Mouse (Mus musculus) neural tube, embryonic 10.5 days (tissue): ENCODE measurements around the gene Dhx9.
"Not testable (repeated sequence)": the region's sequence is repeated elsewhere in the genome, so short reads cannot be mapped to it uniquely, and the experiment has no call there.

Experiments
- DNase-seq: peaks from one replicate; pipeline ENCODE4 v3.0.0-alpha.2; 2017; ENCODE audit warnings: low spot score; ENCODE audit errors: extremely low spot score

Gene Dhx9

GRCm38 (mm10) chr1:153487500-153487879 lies at the start of gene Dhx9:
Gene Dhx9 (minus strand): TSS chr1:153487660.
- peak; percentile 98 for DNase-seq

- no peak for DNase-seq
These were observed 48.2 kb upstream of the Dhx9 start for GRCm38 (mm10) chr1:153535611-153536010.

- not testable (repeated sequence) for DNase-seq
These were observed 45.4 kb upstream of the Dhx9 start for GRCm38 (mm10) chr1:153532896-153533295.

DNA sequence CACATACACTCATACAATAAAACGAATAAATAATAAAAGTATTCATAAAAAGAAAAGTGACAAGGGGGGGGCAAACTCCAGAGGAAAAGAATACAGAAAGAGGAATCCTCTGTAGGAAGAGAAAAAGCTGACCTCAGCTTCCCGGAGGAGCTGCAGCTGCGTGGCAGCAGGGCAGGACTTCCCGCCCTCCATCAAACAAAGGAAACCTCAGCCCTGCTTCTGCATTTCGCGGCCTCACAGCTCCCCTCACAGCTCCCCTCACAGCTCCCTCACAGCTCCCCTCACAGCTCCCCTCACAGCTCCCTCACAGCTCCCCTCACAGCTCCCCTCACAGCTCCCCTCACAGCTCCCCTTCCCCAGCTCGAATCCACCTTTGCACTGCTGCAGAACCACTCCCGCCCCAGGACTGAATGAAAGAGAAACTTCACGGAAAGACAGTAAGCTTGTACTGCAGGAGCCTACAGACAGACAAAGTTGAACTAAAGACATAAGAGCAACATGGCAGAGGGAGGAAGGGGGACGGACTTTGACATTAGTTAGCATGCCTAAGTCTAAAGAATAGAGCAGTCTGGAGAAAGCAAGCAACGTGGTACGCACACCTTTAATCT lies 44.9 kb upstream of the Dhx9 start:
- peak; percentile 52 for DNase-seq

DNA sequence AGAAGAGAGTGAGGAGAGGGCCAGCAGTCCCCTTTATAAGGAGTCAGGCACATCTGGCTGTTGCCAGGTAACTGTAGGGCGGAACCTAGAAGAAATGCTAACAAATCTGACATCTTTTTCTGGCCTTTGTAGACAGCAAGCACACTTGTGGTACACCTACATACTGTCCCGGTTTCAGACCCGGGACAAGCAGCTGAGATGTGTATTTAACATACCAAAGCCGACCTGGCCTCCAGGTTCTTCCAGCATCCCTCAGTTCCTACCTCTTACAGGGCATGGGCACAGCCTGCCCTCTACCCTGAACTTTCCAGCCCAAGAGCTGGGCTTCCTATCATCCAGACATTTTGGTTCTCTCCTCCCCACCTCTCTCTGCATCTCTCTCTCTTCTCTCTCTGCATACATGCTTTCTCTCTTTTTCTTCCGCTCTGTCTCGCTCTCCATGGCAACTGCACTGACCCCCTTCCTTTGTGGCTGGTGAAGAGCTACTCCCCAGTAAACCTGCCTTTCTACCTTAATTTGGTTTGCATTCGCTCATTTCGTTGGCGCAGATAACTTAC lies 44.3 kb upstream of the Dhx9 start:
- DNase-seq = peak; percentile 62

GRCm38 (mm10) chr1:153522116-153522515 lies 34.7 kb upstream of the Dhx9 start:
- no peak for DNase-seq

- no peak for DNase-seq
These were observed 27.9 kb upstream of the Dhx9 start for GRCm38 (mm10) chr1:153515368-153515767.

GRCm38 (mm10) chr1:153510330-153511009 lies 23.0 kb upstream of the Dhx9 start:
- DNase-seq = no peak

- DNase-seq = not testable (repeated sequence)
These were observed 22.1 kb upstream of the Dhx9 start for GRCm38 (mm10) chr1:153509569-153509968.

- DNase-seq = no peak
These were observed 21.6 kb upstream of the Dhx9 start for GRCm38 (mm10) chr1:153509012-153509411.

DNA sequence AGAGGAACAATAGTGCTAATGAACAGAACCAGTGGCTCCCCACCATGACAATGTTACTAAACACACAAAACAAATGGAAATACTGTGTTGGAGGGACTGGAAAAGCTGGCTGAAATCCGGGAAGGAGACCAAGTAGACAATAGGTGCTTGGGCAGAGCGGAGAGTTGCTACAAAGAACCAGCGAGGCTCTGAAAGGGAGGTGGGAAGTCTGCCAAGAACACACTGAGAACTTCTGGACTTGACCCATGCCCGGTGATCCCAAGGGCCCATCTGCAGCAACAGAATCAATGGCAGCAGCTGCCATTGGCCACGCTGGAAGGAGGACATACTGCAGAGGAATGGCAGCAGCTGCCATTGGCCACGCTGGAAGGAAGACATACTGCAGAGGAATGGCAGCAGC lies 18.8 kb upstream of the Dhx9 start:
- no peak for DNase-seq

DNA sequence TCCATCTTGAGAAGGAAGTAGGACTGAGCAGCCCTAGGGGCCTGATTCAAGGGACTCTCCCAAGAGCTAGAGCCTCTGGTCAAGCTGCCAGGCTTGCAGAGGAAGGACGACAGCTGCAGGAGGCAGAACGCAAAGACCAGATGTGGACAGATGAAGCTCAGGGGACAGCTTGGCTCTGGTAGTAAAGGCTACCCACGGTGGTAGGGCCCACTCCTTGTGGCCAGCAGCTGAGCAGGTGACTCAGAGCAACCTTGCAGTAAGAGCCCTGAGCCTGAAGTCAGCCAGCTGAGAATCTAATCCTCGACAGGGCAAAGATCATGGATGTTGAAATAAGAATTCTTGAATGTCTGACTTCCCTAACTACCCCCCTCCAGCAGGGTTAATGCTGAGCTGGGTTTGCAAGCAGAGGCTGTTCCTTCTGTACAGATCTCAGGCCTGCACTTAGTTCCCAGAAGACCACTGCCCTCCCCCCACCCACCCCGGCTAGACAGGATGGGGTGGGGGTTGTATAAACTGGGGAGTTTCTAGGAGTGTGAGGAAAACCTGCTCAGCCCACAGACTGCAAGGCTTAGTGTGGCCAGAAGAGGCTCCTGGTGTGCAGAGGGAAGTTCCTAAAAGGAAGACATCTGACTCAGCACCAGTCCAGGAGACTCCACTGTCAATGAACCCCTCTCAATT lies 14.3 kb upstream of the Dhx9 start:
- no peak for DNase-seq

DNA sequence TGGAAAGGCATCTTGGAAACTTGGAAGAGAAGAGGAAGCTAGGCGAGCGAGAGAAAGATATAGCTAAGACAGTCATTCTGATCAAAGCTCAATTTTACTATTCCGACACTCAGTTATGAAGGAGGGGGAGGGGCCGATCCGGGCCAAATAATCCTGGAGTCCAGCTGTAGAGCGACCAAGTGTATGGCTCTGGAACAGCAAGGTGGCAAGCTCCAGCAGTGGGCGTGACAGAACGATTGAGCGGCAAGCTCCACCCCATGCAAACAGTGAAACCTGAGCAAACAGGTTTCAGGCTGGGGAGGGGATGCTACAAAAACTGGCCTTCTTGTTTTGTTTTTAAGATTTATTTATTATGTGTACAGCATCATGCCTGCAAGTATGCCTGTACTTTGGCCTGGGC lies 12.6 kb upstream of the Dhx9 start:
- no peak for DNase-seq

DNA sequence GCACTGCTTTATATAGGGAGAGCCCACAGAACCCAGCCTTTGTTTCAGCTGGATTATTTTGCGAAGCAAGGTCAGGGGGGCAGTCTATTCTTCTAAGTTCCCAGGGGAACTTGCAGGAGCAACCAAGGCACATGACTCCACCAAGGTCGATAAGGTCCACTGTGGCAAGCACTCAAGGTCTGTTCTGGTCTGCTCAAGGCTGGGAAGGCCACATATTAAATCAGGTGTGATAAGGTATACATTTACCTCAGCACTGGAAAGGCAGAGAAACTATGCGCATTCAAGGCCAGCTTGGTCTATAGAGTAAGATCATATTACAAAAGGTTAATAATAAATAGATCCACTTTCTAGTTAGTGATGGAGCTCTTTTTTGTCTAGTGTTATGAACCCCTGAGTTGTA lies 8.6 kb upstream of the Dhx9 start:
- no peak for DNase-seq

GRCm38 (mm10) chr1:153493931-153494330 lies 6.5 kb upstream of the Dhx9 start:
- no peak for DNase-seq

DNA sequence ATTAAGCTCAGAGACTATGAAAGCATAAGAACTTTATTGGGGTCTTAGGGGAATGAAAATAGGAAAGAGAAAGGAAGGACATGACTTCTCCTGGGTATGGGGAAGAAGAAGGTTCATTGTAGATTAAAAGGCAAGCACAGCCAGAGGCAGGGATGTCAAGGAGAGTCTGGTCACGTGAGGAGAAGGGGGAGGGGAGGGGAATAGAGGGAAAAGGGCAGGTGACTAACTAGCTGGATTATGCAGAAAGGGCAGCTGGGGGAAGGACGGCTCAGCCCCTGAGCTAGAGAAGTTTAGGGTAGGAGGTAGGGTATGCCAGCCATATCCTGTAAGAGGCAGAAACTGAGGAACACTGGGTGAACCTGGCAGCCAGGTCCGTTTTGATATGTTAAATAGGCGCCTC lies 5.9 kb upstream of the Dhx9 start:
- DNase-seq = no peak

DNA sequence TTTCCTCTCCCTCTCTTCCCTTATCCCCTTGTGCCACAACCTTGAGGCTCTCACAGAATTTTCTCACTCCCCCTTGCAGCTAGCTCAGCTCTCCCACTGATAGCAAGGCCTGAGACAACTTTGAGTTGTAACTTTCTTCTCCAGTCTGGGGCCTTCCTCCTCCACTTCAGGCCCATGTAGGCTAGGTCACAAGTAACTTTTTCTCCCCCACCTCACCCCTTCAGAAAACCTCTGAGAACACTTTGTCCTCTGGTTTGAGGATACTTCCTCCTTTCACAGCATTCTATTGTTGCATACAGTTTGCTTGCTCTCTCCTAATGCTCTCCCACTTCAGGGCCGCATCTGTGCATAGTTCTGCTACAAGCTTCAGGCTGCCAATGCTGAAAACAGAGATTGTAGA lies 4.4 kb upstream of the Dhx9 start:
- DNase-seq = no peak

- DNase-seq = no peak
These were observed 3.9 kb upstream of the Dhx9 start for GRCm38 (mm10) chr1:153491345-153491744.

DNA sequence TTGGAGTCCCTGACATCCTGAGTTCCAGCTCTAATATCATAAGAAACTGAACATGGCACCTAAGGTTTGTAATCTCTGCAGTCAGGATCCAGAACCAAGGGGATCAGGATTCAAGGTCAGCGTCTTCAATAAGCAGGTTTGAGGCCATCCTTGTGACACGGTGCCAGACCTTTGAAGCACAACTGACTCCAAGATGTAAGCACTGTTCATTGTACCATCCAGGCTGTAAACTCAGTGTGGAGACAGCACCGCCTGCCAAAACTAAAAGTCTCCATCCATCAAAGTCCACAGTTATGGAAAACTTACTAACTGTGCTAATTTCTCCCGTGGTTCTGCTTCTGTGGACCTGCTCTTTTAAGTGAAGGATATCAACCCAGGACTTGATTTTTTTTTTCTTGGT lies 2.5 kb upstream of the Dhx9 start:
- no peak for DNase-seq

- no peak for DNase-seq
These were observed 2.1 kb upstream of the Dhx9 start for GRCm38 (mm10) chr1:153489540-153489939.

GRCm38 (mm10) chr1:153489132-153489531 lies 1.7 kb upstream of the Dhx9 start:
- no peak for DNase-seq

DNA sequence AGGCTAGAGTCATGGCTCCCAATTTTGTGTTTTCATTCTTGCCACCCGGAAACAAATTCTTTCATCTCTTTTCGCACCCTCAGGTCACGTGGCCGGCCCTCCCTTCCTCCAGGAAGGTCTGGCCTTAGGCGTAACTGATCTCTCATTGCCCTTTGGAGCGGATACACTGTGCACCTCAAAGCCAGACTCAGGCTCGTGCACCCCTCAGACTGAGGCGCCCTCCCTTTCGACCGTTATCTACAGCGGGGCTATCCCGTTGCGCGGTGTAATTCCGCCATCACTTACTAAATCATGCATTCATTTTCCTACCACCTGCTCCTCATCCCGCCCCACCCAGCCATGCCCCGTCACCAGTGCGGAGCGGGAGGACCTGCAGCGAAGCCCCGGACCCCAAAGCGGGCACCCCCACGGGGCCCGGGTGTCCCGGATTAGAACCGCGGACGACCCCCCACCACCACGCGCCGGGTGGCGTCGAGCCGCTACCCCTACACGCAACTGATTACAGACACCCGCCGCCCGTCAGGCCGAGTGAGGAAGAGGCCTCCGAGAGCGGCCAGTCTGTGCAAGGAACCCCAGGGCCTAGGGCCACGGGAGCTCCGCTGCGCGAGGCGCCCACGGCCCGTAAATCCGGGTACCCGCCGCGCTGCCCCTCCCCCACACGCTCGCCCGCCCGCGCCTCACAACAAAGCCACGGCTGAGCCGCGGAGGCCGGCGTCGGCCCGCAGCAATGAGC lies 527 bp downstream of the Dhx9 start:
- peak; percentile 66 for DNase-seq
